Mouse (Mus musculus) NIH3T3 (cell line): ENCODE measurements around the gene Tigar.

ENCODE experiments used
- DNase-seq: peaks from one replicate; pipeline ENCODE4 v3.0.0-alpha.2; 2012; ENCODE audit warnings: low read depth

Tigar gene

GRCm38 (mm10) chr6:127142154-127143123, 33.1 kb upstream of the Tigar start:
- peak; percentile 83 for DNase-seq

GRCm38 (mm10) chr6:127138962-127139361, 29.6 kb upstream of the Tigar start:
- no peak for DNase-seq

- DNase-seq, result no peak
Observed at GRCm38 (mm10) chr6:127133433-127134245, 24.3 kb upstream of the Tigar start.

GRCm38 (mm10) chr6:127132719-127133118, 23.4 kb upstream of the Tigar start:
- DNase-seq, result peak; percentile 76

- no peak for DNase-seq
Observed at GRCm38 (mm10) chr6:127131946-127132345, 22.6 kb upstream of the Tigar start.

GRCm38 (mm10) chr6:127130377-127130776, 21.0 kb upstream of the Tigar start:
- no peak for DNase-seq

GRCm38 (mm10) chr6:127129659-127130058, 20.3 kb upstream of the Tigar start:
- no peak for DNase-seq

GRCm38 (mm10) chr6:127123506-127123905, 14.1 kb upstream of the Tigar start:
- DNase-seq, result no peak

GRCm38 (mm10) chr6:127122996-127123395, 13.6 kb upstream of the Tigar start:
- no peak for DNase-seq

- peak; percentile 30 for DNase-seq
Observed at GRCm38 (mm10) chr6:127122221-127122806, 13.0 kb upstream of the Tigar start.

- no peak for DNase-seq
Observed at GRCm38 (mm10) chr6:127114753-127115456, 5.5 kb upstream of the Tigar start.

GRCm38 (mm10) chr6:127108368-127109060, 843 bp downstream of the Tigar start:
- DNase-seq, result no peak

- DNase-seq, result no peak
Observed at GRCm38 (mm10) chr6:127107413-127107812, 1.9 kb downstream of the Tigar start.

- no peak for DNase-seq
Observed at GRCm38 (mm10) chr6:127106726-127107125, 2.6 kb downstream of the Tigar start.

- no peak for DNase-seq
Observed at GRCm38 (mm10) chr6:127106189-127106588, 3.2 kb downstream of the Tigar start.

GRCm38 (mm10) chr6:127105107-127105506, 4.2 kb downstream of the Tigar start:
- DNase-seq, result peak; percentile 58

- DNase-seq, result no peak
Observed at GRCm38 (mm10) chr6:127104396-127105029, 4.8 kb downstream of the Tigar start.

GRCm38 (mm10) chr6:127103506-127104275, 5.7 kb downstream of the Tigar start:
- no peak for DNase-seq

- DNase-seq, result peak; percentile 68
Observed at GRCm38 (mm10) chr6:127094565-127094964, 14.8 kb downstream of the Tigar start.

- peak; percentile 99 for DNase-seq
Observed at GRCm38 (mm10) chr6:127086739-127087138, 22.6 kb downstream of the Tigar start.
